ENCODE assay signal across 8 mouse cellular contexts in the genomic region with DNA sequence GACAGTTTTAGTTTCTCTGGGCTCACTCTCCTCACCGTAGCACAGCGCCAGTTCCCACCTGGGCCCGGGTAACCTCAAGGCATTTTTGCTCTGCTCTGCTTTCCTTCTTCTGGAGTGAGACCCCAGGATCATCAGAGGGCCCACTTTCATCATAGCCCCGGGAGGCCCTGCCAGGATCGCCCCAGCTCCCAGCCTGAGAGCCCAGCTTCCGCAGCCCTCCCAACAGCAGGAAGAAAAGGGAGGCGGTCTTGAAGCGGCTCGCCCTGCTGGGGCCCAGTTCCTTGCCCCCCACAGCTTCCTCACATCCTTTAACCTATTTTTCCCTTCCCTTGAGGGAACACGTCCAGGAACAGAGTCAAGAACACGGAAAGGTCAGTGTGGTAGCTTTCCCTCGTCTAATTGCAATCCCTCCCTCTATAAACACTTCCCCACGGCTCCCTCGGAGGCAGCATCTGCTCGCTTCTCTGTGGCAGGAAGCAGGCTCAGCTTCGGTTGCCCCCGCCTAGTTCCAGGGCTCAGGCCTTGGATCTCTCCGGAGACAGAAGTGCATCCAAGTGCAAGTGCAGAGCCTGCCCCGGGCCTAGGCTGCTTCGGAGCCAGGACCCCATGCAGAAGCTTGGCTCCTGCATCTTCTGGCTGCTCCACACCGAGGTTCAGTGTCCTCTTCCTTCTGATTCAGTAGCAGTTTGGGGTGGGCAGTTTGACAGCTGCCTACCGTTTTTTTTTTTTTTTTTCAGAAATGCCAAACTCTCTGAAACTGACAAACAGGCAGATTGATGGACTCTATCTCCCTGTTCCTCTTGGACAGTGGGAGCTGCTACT. TPM values are rescaled to one million over a fixed set of nuclear protein-coding genes. Genes with fewer than 3 reads are reported as not detected.
A peak's percentile ranks its signal among the peaks of the same experiment; 100 is the strongest.
DNase-seq lines count a peak whose midpoint lies in the region; ATAC-seq lines count a peak whose summit lies in the region.
"Had no signal": no experiment of that assay in that cellular context is flagged by ENCODE, and none has a peak within 500 bp of the region (broad histone marks: within the 10 kb centered on the region; RNA-seq: fewer than 3 reads in every experiment).

No protein-coding gene starts in this region.

- peaks cover 56% of the 10 kb centered on the region for H3K27me3 ChIP-seq in midbrain, embryonic 10.5 days (ENCODE audit: low read depth, poor library complexity, severe bottlenecking)
- no peaks in the 10 kb centered on the region for H3K27me3 ChIP-seq in midbrain, embryonic 14.5 days (ENCODE audit: control insufficient read depth, insufficient read depth, low read length)
- peaks cover 41% of the 10 kb centered on the region for H3K27me3 ChIP-seq in heart, embryonic 10.5 days (ENCODE audit: insufficient read depth, poor library complexity, severe bottlenecking)

- H3K4me2 ChIP-seq in midbrain, embryonic 14.5 days (ENCODE audit: low read length) = no peak overlapping the region

- no peak overlapping the region for H3K9ac ChIP-seq in midbrain, embryonic 14.5 days (replicated peaks; ENCODE audit: low read length)

- H3K36me3 ChIP-seq in midbrain, embryonic 10.5 days = no peaks in the 10 kb centered on the region
- no peaks in the 10 kb centered on the region for H3K36me3 ChIP-seq in midbrain, embryonic 14.5 days (ENCODE audit: control insufficient read depth, insufficient read depth, low read length)
- no peaks in the 10 kb centered on the region for H3K36me3 ChIP-seq in heart, embryonic 10.5 days

- no peaks in the 10 kb centered on the region for H3K9me3 ChIP-seq in midbrain, embryonic 10.5 days (replicated peaks)
- H3K9me3 ChIP-seq in midbrain, embryonic 14.5 days (ENCODE audit: control insufficient read depth, low read length) = no peaks in the 10 kb centered on the region
- H3K9me3 ChIP-seq in heart, embryonic 10.5 days = no peaks in the 10 kb centered on the region

- H3K27ac ChIP-seq in midbrain, embryonic 10.5 days (replicated peaks) = peak overlapping the region; percentile 49
- H3K27ac ChIP-seq in midbrain, embryonic 14.5 days (replicated peaks; ENCODE audit: low read depth, low read length) = no peak overlapping the region
- H3K27ac ChIP-seq in heart, embryonic 10.5 days = peak overlapping the region; percentile 68; the same call in 1 of the 2 replicates
- H3K27ac ChIP-seq: macrophage had no signal

- peak; percentile 41 for DNase-seq in midbrain, embryonic 10.5 days (ENCODE audit: low spot score)
- no peak for DNase-seq in midbrain, embryonic 14.5 days
- peak; percentile 85 to 89 for DNase-seq in cerebellum, postnatal 36 days
- DNase-seq in heart, embryonic 10.5 days (ENCODE audit: low spot score) = peak; percentile 74
- peak; percentile 45 for DNase-seq in kidney, postnatal 14 days
- peak; percentile 77 for DNase-seq in retina, postnatal 1 day

- peaks cover 28% of the 10 kb centered on the region for H3K4me1 ChIP-seq in midbrain, embryonic 10.5 days
- peaks cover 5% of the 10 kb centered on the region for H3K4me1 ChIP-seq in midbrain, embryonic 14.5 days (ENCODE audit: control insufficient read depth, insufficient read depth, low read length)
- peaks cover 19% of the 10 kb centered on the region for H3K4me1 ChIP-seq in heart, embryonic 10.5 days

- WGBS in midbrain, embryonic 10.5 days = 10% methylated on average over 22 of the region's 22 CpGs
- 16% methylated on average over 22 of the region's 22 CpGs for WGBS in midbrain, embryonic 14.5 days
- 12% methylated on average over 22 of the region's 22 CpGs for WGBS in heart, embryonic 10.5 days

- no peak for ATAC-seq in midbrain, embryonic 14.5 days (ENCODE audit: low FRiP score, low TSS enrichment)
- no peak for ATAC-seq in monocyte, adult 5-6 weeks (replicated peaks; ENCODE audit: insufficient number of reproducible peaks, low FRiP score, low TSS enrichment, poor library complexity, severe bottlenecking)

- peak overlapping the region; percentile 27 for H3K4me3 ChIP-seq in midbrain, embryonic 10.5 days
- no peak overlapping the region for H3K4me3 ChIP-seq in midbrain, embryonic 14.5 days (replicated peaks; ENCODE audit: low read depth, low read length)
- H3K4me3 ChIP-seq in heart, embryonic 10.5 days = peak overlapping the region; percentile 35

RNA-seq across cellular contexts. Expression of a gene that starts 19.9 kb away (rescaled TPM):
- 10.7 and 18.4 TPM in 2 replicates for polyA plus RNA-seq in midbrain, embryonic 10.5 days (2016; fragmentation: Nextera tagmentation; extraction: Ambion mirVana)
- 18.2 and 24.1 TPM in 2 replicates for polyA plus RNA-seq in midbrain, embryonic 14.5 days (2014; fragmentation: Nextera tagmentation; extraction: Ambion mirVana)
- polyA plus RNA-seq in heart, embryonic 10.5 days (2016; fragmentation: Nextera tagmentation; extraction: Ambion mirVana) = 6.2 and 7.1 TPM in 2 replicates
- total RNA-seq in monocyte, adult 5-6 weeks (2017) = 2.1 TPM in 1 of 3 replicates, not detected in the others

RNA-seq across cellular contexts. Expression of a gene that starts 43.8 kb away (rescaled TPM):
- polyA plus RNA-seq in midbrain, embryonic 10.5 days (2016; fragmentation: Nextera tagmentation; extraction: Ambion mirVana) = 59.5 and 63.2 TPM in 2 replicates
- 38.8 and 42.4 TPM in 2 replicates for polyA plus RNA-seq in midbrain, embryonic 14.5 days (2014; fragmentation: Nextera tagmentation; extraction: Ambion mirVana)
- polyA plus RNA-seq in heart, embryonic 10.5 days (2016; fragmentation: Nextera tagmentation; extraction: Ambion mirVana) = 49.4 and 49.9 TPM in 2 replicates
- 26.8 to 44.5 TPM (median 32.6 TPM) in 3 replicates for total RNA-seq in monocyte, adult 5-6 weeks (2017)
